Comparison of ENCODE assay signal across 25 mouse cellular contexts in genomic region chr4:140535323-140535722, GRCm38 (mm10).
"Had no signal": no experiment of that assay in that cellular context is flagged by ENCODE, and none has a peak within 500 bp of the region (broad histone marks: within the 10 kb centered on the region; RNA-seq: fewer than 3 reads in every experiment).

No protein-coding gene starts in this region.

- H3K4me3 ChIP-seq: gastrocnemius, adult 2 months; heart, embryonic 10.5 days; heart, embryonic 12.5 days; hindbrain, embryonic 10.5 days; hindbrain, embryonic 12.5 days; limb, embryonic 13.5 days; limb, embryonic 15.5 days; liver, embryonic 12.5 days had no signal

- DNase-seq: gastrocnemius, adult 2 months; gastrocnemius, postnatal 10 days; gastrocnemius, postnatal 25 days; heart, adult 18-20 months; heart, postnatal 10 days; heart, postnatal 4 days; kidney, adult 18-20 months; kidney, adult 8-10 months; kidney, postnatal 10 days; kidney, postnatal 25 days; kidney, postnatal 4 days; layer of hippocampus, adult 9-11 months; layer of hippocampus, postnatal 36 days; left cerebral cortex, postnatal 4 days had no signal

- H3K9ac ChIP-seq: heart, embryonic 12.5 days; hindbrain, embryonic 12.5 days; hindbrain, embryonic 14.5 days; limb, embryonic 13.5 days; limb, embryonic 15.5 days; liver, embryonic 12.5 days had no signal

- H3K27ac ChIP-seq: gastrocnemius, adult 2 months; heart, embryonic 10.5 days; hindbrain, embryonic 10.5 days; hindbrain, embryonic 12.5 days; hindbrain, embryonic 14.5 days; limb, embryonic 13.5 days; limb, embryonic 15.5 days; liver, embryonic 12.5 days had no signal

- H3K4me2 ChIP-seq: heart, embryonic 12.5 days; hindbrain, embryonic 12.5 days; hindbrain, embryonic 14.5 days; limb, embryonic 13.5 days; limb, embryonic 15.5 days; liver, embryonic 12.5 days had no signal

- H3K9me3 ChIP-seq: heart, embryonic 10.5 days; heart, embryonic 12.5 days; hindbrain, embryonic 10.5 days; hindbrain, embryonic 12.5 days; limb, embryonic 13.5 days; limb, embryonic 15.5 days; liver, embryonic 12.5 days had no signal

- H3K27me3 ChIP-seq: hindbrain, embryonic 12.5 days; limb, embryonic 13.5 days; limb, embryonic 15.5 days; liver, embryonic 12.5 days had no signal

- ATAC-seq: hindbrain, embryonic 16.5 days; inflammation-experienced regulatory T-cells, adult 6 months; intestine, postnatal 0 days; liver, embryonic 12.5 days had no signal
